Mouse (Mus musculus) layer of hippocampus, adult 2 months (tissue): Measurements from ENCODE around the gene Frem3. TPM values are rescaled to one million over a fixed set of nuclear protein-coding genes. Genes with fewer than 3 reads are reported as not detected.

Source experiments
- DNase-seq, 2 experiments: peaks; one replicate each; pipeline ENCODE4 v3.0.0; 2022; ENCODE audit warnings: low spot score in 2 of 2
- H3K27ac ChIP-seq: fragments of 200-600 bp; 2 replicates; pipeline ENCODE4 v1.8.1; 2022
- H3K4me3 ChIP-seq: fragments of 200-600 bp; 2 replicates; pipeline ENCODE4 v1.8.1; 2022; ENCODE audit warnings: mild to moderate bottlenecking
- CTCF ChIP-seq: fragments of 200-600 bp; conservative IDR thresholded peaks from 2 replicates; pipeline ENCODE4 v1.8.1; 2022; ENCODE audit warnings: antibody characterized with exemption, mild to moderate bottlenecking, moderate library complexity
- total RNA-seq, 2 experiments: library from RNA; stranded (reverse); gene quantifications; 2 replicates each; pipeline ENCODE4 v1.2.3; 2021

Frem3 gene
- total RNA-seq, 2 experiments from 2014 or later, result 1.7 to 1.8 TPM

- Histone ChIP-seq H3K4me3 (no peak overlapping the region), H3K27ac (no peak overlapping the region)
- no peak for TF ChIP-seq CTCF
- DNase-seq, result no peak
Measured at GRCm38 (mm10) chr8:80619787-80620186, 8.9 kb downstream of the Frem3 start.

- H3K27ac ChIP-seq, result no peak overlapping the region
- peak in 1 of 2 experiments; percentile 1 for DNase-seq
- H3K4me3 ChIP-seq, result no peak overlapping the region
- no peak for TF ChIP-seq CTCF
Measured at GRCm38 (mm10) chr8:80647394-80647793, 36.5 kb downstream of the Frem3 start.

GRCm38 (mm10) chr8:80657639-80658038 is 46.8 kb downstream of the Frem3 start:
- no peak for DNase-seq
- Histone ChIP-seq H3K27ac (no peak overlapping the region), H3K4me3 (no peak overlapping the region)
- TF ChIP-seq CTCF, result no peak

- Histone ChIP-seq H3K27ac (no peak overlapping the region), H3K4me3 (no peak overlapping the region)
- no peak for TF ChIP-seq CTCF
- no peak for DNase-seq
Measured at GRCm38 (mm10) chr8:80661055-80661454, 50.2 kb downstream of the Frem3 start.

GRCm38 (mm10) chr8:80663476-80663875 is 52.6 kb downstream of the Frem3 start:
- no peak for DNase-seq

GRCm38 (mm10) chr8:80669277-80669901 is 58.5 kb downstream of the Frem3 start:
- Histone ChIP-seq H3K4me3 (no peak overlapping the region), H3K27ac (no peak overlapping the region)
- no peak for DNase-seq
- no peak for TF ChIP-seq CTCF

More at GRCm38 (mm10) chr8:80663476-80663875, 52.6 kb downstream of the Frem3 start:
- H3K4me3 ChIP-seq, result no peak overlapping the region
- no peak overlapping the region for H3K27ac ChIP-seq
- no peak for TF ChIP-seq CTCF

GRCm38 (mm10) chr8:80682594-80682993 is 71.7 kb downstream of the Frem3 start:
- no peak for DNase-seq
- Histone ChIP-seq H3K4me3 (no peak overlapping the region), H3K27ac (no peak overlapping the region)
- TF ChIP-seq CTCF, result no peak

GRCm38 (mm10) chr8:80683756-80684335 is 73.0 kb downstream of the Frem3 start:
- TF ChIP-seq CTCF, result no peak
- no peak overlapping the region for H3K4me3 ChIP-seq
- no peak overlapping the region for H3K27ac ChIP-seq
- no peak for DNase-seq

- TF ChIP-seq CTCF, result peak; percentile 80
- no peak overlapping the region for H3K27ac ChIP-seq
- H3K4me3 ChIP-seq, result no peak overlapping the region
- DNase-seq, result peak; percentile 43 to 49
Measured at GRCm38 (mm10) chr8:80688141-80688540, 77.3 kb downstream of the Frem3 start.

- Histone ChIP-seq H3K27ac (0 out of 2 replicates have a peak overlapping the region, but pooled peaks have one; percentile 2), H3K4me3 (no peak overlapping the region)
- DNase-seq, result no peak
- TF ChIP-seq CTCF, result peak; percentile 69
Measured at GRCm38 (mm10) chr8:80710670-80711400, 100.0 kb downstream of the Frem3 start.

- TF ChIP-seq CTCF, result peak; percentile 74
- Histone ChIP-seq H3K27ac (no peak overlapping the region), H3K4me3 (no peak overlapping the region)
- DNase-seq, result no peak
Measured at GRCm38 (mm10) chr8:80714461-80714860, 103.6 kb downstream of the Frem3 start.

- DNase-seq, result no peak
- TF ChIP-seq CTCF, result no peak
- no peak overlapping the region for H3K4me3 ChIP-seq
- H3K27ac ChIP-seq, result no peak overlapping the region
Measured at GRCm38 (mm10) chr8:80732326-80732725, 121.4 kb downstream of the Frem3 start.

GRCm38 (mm10) chr8:80738046-80738387 is 127.1 kb downstream of the Frem3 start:
- H3K4me3 ChIP-seq, result peak overlapping the region; percentile 92
- H3K27ac ChIP-seq, result peak overlapping the region; percentile 97
- DNase-seq, result peak; percentile 10 to 17
- no peak for TF ChIP-seq CTCF
